Mouse (Mus musculus) lung, adult 2 months (tissue): ENCODE results near the gene Adcy7.

Experiments
- CTCF ChIP-seq: fragments of 200-500 bp; IDR thresholded peaks from 2 replicates; pipeline ENCODE4 v1.5.1; 2011; ENCODE audit warnings: mild to moderate bottlenecking, low read length, control low read depth; ENCODE audit not compliant: insufficient read depth
- POLR2A ChIP-seq: fragments of 200-500 bp; IDR thresholded peaks from 2 replicates; pipeline ENCODE4 v1.6.1; 2011; ENCODE audit warnings: low read depth, mild to moderate bottlenecking, control low read depth, low read length, borderline replicate concordance; ENCODE audit errors: extremely low read depth

- no peak for TF ChIP-seq CTCF
- TF ChIP-seq POLR2A: no peak
Measured at GRCm38 (mm10) chr8:88279220-88279619, 7.0 kb downstream of the Adcy7 start.
